Mouse (Mus musculus) midbrain, embryonic 12.5 days (tissue): Measurements from ENCODE around the gene Fam131b. TPM values are rescaled to one million over a fixed set of nuclear protein-coding genes. Genes with fewer than 3 reads are reported as not detected.

Experiments
- polyA plus RNA-seq: library from polyadenylated mRNA; unstranded; fragments of >200 nt; fragmentation: Nextera tagmentation; extraction: Ambion mirVana; gene quantifications from 2 replicates; pipeline ENCODE4 v1.2.1, GENCODE M21; 2016

Fam131b gene
- polyA plus RNA-seq, 1 experiment from 2014 or later = 4.2 TPM

Other genes starting within 250 kb of the Fam131b start
- not detected in 2 replicates for gene Tas2r139, start 183.7 kb downstream of the Fam131b start, polyA plus RNA-seq
- not detected in 2 replicates for gene Tas2r144, start 109.3 kb downstream of the Fam131b start, polyA plus RNA-seq
- gene Gstk1, start 78.7 kb downstream of the Fam131b start, polyA plus RNA-seq = 10.4 and 11.4 TPM in 2 replicates
- gene Tmem139, start 62.7 kb downstream of the Fam131b start, polyA plus RNA-seq = 0.26 TPM in 1 of 2 replicates, not detected in the other
- 76.0 and 79.5 TPM in 2 replicates for gene Casp2, start 59.7 kb downstream of the Fam131b start, polyA plus RNA-seq
- 1.3 and 1.8 TPM in 2 replicates for gene Clcn1, start 38.0 kb downstream of the Fam131b start, polyA plus RNA-seq
- gene Zyx, start 25.0 kb upstream of the Fam131b start, polyA plus RNA-seq = 66.7 and 71.5 TPM in 2 replicates
- gene Epha1, start 48.6 kb upstream of the Fam131b start, polyA plus RNA-seq = 0.81 and 1.3 TPM in 2 replicates
- not detected in 2 replicates for gene Tas2r143, start 75.6 kb upstream of the Fam131b start, polyA plus RNA-seq
- not detected in 2 replicates for gene Tas2r135, start 80.8 kb upstream of the Fam131b start, polyA plus RNA-seq
- not detected in 2 replicates for gene Tas2r126, start 109.9 kb upstream of the Fam131b start, polyA plus RNA-seq
- not detected in 2 replicates for gene Olfr458, start 140.6 kb upstream of the Fam131b start, polyA plus RNA-seq
- gene Olfr457, start 151.7 kb upstream of the Fam131b start, polyA plus RNA-seq = not detected in 2 replicates
- not detected in 2 replicates for gene Olfr456, start 162.6 kb upstream of the Fam131b start, polyA plus RNA-seq
- not detected in 2 replicates for gene Olfr455, start 222.9 kb upstream of the Fam131b start, polyA plus RNA-seq